Mouse (Mus musculus) regulatory T cell (primary cell): ENCODE results near the gene Cirbp.
"Not testable (repeated sequence)": the region's sequence is repeated elsewhere in the genome, so short reads cannot be mapped to it uniquely, and the experiment has no call there.

Experiments used
- in situ Hi-C: fragments of 300-600 bp; cut with MboI, MseI; formaldehyde crosslinking; loops from one replicate; pipeline ENCODE4 v1.15.1; 2025; ENCODE audit warnings: high pct_unique_total_duplicates

Cirbp gene

DNA sequence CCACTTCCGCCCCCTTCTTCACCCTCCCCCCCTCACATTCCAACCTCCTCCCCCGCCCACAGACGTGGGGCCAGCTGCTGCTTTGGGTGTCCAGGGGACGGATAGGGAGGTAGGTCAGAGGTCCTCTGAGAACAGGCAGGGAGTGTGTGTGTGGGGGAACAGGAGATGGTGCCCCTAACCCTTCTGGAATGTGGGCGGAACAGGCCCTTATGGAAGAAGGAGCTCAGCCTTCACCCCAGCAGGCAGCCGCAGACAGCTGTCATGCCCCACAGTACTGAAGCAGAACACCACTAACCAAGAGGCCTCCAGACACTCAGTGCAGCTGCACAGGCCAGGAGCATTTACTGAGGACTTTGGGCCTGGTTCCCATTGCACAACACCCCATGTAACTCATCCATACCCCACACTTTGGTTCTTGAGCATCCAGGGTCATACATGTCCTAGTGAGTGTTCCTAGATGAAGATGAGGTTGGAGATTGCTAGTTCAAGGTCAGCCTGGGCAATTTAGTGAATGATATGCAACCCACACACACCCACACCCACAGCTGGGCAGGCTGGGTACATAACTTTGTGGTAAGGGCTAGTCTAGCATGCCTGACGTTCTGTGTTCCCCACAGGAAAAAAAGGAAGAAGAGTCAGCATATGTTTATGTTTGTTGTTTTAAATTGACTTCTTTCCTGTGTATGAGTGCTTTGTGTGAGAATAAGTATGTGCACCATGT is 4.1 kb upstream of the Cirbp start:
- in situ Hi-C loops, result no loop called here

DNA sequence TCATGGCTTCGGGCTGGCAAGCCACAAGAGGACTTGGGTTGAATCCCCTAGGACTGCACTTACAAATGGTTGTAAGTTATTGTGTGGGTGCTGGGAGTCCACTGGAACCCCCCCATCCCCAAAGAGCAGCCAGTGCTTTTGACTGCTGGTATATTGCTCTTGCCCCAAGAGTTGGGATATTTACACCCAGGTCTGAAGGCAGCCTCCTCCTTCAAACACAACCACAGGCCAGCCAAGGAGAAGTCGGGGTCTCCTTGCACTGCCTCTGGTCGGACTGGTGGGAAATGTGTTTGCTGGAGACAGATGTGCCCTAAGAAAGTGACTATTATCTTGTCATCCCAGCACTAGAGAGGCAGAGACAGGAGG is 3.6 kb upstream of the Cirbp start:
- in situ Hi-C loops, result no loop called here

DNA sequence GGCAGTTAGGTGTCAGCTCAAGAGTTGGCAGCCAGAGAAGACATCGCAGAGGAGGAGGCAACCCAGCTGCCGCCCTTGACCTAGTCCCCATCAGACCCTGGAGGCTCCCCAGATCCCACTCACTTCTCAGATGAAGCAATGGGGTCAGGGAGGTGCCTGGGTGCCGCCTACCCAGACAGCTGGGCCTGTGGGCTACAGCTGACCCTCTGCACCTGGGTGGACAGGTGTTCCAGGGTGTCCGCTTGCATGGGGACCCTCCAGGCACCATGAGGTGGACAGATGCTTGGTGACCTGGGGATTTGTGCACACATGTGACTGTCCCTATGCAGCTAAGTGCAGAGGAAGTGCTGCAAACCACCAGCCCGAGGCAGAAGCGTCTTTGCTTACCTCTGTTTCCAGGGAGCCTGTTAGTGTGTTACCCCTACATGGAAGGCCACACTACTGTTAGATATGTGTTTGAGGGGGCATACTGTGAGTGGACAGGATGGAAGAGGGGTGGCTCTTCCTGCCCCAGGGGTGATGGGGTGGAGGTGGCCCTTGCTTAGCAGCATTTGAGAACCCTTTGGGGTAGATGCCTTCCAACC is 3.0 kb upstream of the Cirbp start:
- in situ Hi-C loops, result no loop called here

DNA sequence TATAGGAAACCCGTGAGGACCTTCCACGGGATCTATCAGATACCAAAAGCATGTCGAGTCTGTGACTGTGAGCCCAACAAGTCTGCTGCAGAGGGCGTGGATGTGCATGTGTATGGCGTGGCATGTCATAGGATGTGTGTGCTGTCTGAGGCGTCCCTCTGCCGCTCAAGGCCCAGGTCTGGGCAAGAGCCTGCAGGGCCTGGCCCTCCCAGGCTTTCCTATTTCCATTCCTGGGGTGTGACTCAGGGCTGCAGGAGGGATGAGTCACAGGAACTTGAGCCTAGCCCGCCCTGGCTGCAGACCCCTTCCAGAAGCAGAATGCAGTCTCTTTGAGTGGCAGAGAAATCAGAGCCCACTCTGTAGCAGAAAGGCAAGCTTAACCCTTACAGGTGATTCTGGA is 2.1 kb upstream of the Cirbp start:
- in situ Hi-C loops, result no loop called here

DNA sequence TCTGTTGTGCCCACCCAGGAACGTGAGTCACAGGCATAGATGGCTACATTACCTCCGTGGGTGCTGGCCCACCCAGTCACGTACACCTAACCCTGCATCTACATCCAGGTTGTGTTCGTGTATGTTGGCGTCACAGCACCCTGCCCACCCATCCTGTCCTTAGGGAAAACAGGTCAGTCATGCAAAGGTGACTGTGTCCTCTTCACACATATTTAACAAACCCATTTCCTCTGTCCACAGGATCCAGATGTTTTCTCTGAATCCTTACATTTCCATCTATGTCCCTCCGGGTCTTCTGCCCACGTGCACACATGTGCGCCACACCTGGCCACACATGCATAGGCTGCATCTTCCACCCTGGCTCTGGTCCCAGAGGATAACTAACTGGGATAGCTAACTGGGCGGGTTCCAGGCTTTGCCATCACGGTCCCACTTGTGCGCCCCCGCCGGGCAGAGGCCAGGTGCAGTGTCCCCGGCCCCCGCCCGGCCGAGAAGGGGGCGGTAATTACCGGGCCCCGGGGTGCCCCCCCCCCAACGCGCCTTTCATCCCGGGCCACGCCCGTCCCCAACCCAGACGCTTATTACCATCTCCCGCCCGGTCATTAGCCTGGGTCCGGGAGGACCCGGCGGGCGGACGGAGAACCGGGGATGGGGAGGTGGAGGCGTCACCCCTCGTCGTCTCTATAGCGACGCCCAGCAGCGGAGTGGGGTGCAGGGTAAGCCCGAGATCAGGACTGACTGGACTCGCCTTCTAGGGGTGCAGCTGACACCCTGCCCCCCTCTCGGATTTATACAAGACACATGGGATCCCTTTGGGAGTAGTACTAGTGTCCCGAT is 1.4 kb upstream of the Cirbp start:
- in situ Hi-C loops, result no loop called here

DNA sequence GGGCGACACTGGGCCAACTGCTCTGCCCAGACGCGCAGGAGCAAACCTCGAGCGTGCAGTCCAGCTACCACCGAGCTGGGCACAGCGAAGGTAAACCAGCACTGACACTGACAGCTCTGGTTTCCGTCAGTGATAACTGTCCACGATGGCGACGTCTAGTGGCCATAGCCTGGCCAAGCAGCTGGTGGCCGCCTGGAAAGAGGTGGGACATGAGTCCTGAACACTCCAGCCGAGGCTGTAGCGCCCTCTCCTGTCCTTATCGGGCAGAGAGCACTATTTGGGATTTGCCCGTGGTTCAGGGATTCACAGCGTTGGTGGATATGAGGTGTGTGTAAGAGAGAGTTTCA is 814 bp upstream of the Cirbp start:
- in situ Hi-C loops, result no loop called here

DNA sequence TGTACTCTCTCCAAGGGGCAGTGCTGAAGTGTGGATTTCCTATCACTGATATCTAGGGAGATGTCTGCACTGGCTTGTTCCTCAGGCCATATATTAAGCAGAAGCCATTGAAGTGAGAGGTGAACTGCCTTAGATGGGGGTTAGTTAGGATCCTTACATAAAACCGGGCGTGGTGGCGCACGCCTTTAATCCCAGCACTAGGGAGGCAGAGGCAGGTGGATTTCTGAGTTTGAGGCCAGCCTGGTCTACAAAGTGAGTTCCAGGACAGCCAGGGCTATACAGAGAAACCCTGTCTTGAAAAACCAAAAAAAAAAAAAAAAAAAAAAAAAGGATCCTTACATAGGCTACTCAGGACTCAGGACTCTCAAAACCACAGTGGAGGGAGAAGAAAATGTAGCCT is 351 bp downstream of the Cirbp start:
- in situ Hi-C loops, result not testable (repeated sequence)

DNA sequence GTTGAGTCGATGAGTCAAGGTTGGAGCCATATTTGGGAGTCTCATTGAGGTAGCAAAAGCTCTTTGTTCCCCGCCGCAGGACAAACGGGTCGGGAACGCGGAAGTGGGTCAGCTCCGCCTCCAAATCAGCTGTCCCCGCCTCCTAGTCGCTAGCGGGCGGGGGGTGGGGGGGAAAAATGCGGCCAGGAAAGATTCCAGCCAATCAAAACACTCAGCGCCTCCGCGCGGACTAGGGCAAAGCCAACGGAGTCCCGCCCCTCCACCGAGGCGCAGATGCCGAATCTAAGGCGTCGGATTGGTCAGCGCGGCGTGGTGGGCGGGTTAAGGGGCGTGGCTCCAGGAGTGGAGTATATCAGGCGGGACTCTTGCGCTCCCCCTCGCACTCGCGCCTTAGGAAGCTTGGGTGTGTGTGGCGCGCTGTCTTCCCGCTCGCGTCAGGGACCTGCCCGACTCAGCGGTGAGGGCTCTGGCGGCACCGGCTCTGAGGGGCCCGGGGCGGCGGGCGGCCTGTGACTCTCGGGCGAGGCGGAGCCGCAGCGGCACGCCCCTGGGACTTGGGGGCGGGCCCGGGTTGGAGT is 1.8 kb downstream of the Cirbp start:
- in situ Hi-C loops, result no loop called here

DNA sequence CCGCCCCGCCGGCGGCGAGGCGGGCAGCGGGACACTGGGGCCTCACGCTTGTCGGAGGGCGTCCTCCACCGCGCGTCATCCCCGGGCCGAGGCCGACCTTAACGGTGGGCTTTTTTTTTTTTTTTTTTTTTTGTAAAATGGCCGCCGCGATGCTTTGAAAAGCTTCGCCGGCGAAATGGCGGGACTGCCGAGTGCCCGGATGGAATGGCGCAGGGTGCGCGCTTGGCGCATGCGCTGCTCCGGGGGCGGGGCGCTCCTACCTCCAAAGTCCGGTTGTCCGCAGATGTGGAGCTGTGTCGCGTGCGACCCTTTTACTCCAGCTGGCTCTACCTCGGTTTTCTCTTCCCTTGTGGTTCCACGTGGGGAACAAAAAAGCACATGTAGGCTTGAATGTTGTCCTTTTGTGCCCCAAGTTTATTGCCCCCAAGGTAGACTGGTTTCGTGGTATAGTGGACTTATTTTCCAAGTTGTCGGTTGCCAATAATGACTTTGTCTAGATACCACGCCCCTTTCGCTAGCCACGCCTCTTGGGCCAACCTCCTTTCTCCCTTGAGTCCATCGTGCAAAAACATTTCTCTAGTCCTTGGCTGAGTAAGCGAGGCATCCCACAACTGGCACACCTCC is 2.4 kb downstream of the Cirbp start:
- in situ Hi-C loops, result no loop called here

DNA sequence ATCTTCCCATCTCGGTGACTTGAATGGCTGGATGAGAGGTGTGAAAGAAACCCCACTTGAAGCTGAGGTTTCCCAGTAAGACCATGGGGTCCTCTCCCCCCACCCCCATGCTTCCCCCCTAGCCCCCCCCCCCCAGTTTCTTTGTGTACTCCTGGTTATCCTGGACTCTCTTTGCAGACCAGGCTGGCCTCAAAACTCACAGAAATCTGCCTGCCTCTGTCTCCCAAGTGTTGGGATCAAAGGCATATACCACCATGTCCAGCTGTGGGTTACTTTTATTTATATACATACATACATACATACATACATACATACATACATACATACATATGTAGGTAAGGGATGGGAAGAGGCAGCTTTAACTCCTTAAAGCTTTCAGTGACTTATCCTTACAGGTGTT is 3.3 kb downstream of the Cirbp start:
- in situ Hi-C loops, result no loop called here

DNA sequence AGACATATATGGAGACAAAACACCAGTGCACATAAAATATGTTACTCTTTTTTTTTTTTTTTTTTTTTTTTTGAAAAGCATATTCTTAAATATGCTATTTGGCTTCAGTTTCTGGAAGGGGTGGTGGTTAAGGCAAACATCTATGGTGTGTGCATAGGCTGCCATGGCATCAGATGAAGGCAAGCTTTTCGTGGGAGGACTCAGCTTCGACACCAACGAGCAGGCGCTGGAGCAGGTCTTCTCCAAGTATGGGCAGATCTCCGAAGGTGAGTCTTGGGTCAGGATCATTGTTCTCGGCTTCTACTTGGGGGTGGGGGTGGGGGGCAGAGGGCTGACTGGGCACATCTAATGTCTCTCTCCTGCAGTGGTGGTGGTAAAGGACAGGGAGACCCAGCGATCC is 3.9 kb downstream of the Cirbp start:
- in situ Hi-C loops, result no loop called here

DNA sequence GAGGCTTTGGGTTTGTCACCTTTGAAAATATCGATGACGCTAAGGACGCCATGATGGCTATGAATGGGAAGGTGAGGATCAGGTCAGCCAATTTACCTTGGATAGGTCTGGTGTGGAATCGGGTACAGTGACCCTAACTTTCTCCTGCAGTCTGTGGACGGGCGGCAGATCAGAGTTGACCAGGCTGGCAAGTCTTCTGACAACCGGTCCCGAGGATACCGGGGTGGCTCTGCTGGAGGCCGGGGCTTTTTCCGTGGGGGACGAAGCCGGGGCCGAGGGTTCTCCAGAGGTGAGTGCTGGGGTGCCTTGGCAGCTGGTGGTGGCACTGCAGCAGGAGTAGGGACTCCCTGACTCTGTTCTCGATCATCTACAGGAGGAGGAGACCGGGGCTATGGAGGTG is 4.3 kb downstream of the Cirbp start:
- in situ Hi-C loops, result no loop called here

DNA sequence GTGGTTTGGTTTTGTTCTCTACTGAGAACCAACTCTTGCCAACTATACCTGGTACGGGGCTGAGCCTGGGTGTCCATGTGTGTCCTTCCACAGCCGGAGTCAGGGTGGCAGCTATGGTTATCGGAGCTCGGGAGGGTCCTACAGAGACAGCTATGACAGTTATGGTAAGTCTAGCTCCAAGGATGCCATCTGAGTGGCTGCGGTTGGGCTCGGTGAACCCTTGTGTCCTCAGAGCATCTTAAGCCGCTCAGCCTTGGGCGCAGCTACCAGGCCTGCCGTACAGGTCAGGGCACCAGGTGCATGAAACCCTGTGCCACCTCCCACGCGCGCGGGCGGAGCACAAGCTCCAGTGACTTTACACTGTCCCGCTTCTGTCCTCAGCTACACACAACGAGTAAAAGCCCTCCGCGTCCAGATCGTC is 4.8 kb downstream of the Cirbp start:
- in situ Hi-C loops, result no loop called here

DNA sequence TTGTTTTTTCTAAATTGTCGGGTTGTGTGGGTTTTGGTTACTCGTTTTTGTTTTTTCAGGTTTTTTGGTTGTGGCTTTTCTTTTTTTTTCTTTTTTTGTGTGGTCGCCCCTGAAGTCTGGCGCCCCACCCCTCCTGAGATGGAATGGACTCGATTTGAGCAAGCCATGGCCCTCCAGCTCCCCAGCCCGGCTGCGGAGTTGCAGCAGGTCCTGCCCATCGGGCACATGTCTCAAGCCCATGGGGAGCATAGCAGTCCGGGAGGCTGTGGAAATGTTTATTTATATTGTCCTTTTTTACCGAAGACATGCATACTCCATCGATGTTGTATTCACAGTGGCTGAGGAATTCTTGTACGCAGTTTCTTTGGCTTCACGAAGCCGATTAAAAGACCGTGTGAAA is 5.5 kb downstream of the Cirbp start:
- in situ Hi-C loops, result no loop called here

DNA sequence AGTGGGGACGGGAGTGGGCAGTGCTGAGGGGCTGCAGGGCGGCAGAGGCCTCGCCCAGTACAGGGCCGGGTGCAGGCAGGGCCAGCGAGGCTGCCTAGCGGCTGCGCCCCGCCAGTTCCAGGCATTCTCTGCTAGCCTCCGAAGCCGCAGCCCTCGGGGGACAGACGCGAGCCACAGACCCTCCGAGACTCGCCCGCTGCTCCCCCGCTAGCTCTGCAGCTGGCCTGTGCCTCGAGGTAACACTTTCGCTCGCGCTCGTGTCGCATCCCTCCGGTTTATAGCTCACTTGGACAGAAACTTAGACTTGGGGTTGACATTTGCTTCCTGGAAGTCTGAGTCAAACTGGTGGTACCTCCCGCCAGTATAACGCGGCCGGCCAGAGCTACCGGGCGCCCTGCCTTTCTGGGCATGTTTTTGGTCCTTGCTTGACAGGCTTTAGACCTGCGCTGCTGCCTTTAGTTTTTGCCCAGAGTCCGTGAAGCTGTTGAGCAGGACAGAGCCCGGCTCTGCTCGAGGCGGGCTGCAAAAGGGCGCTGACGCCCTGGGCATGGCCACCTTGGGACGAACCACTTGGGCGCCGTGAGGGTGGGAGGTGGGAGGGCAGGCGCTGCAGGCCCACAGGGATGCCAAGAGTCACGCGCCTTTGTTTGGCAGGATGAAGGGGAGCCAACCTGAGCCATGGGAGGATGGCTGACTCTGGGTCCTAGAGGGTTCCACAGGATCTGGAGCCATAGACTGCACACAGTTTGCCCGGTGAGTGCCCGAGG is 6.2 kb downstream of the Cirbp start:
- in situ Hi-C loops, result no loop called here

DNA sequence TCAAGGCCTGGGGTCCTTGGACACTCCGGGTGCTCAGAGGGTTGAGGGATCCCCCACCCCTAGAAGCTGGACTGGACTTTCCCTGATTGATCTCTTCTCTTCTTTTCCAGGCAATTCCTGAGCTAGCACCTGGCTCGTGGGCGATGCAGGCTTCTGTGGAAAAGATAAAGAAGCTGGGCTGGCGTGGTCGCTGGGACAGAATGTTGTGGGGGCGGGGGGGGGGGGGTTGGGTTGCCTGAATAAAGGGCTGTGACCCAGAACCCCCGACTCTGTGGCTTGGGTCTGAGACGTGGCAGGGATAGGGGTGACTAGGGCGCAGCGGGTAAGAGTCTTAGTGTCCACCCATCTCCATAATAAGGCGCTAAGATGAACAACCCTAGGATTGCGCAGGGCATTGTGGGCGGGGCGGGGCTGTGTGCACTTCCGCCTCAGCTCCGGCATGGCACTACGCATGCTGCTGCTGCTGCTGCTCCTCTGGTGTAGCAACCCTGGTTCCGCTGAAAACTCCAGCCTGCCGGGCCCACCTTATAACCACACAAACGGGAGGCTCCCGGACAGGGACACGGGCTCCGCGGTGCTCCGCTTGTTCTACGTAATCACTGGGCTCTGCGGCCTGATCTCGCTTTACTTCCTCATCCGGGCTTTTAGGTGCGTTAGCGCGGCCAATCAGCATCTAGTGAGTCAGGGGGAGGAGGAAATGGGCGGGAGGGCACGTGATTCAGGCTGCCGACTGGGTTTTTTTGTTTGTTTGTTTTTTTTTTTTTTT is 6.9 kb downstream of the Cirbp start, which contains the start of gene 1600002K03Rik:
TSS of gene 1600002K03Rik (plus strand) at position 418 of the 766 bp plus-strand sequence.
- in situ Hi-C loops, result no loop called here

DNA sequence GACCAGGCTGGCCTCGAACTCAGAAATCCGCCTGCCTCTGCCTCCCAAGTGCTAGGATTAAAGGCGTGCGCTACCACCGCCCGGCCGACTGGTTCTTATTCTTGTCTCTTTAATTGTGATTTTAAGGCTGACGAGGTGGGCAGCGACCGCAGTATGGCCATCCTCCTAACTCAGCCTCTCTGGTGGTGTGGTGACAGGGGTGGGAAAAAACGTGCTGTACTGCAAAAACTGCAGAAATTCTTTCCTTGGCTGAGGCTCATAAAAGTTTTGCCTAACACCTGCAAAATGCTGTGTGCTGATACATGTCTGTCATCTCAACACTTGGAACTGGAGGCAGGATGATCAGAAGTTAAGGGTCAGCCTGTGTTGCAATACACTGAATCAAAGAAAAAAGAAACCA is 7.6 kb downstream of the Cirbp start:
- in situ Hi-C loops, result no loop called here

DNA sequence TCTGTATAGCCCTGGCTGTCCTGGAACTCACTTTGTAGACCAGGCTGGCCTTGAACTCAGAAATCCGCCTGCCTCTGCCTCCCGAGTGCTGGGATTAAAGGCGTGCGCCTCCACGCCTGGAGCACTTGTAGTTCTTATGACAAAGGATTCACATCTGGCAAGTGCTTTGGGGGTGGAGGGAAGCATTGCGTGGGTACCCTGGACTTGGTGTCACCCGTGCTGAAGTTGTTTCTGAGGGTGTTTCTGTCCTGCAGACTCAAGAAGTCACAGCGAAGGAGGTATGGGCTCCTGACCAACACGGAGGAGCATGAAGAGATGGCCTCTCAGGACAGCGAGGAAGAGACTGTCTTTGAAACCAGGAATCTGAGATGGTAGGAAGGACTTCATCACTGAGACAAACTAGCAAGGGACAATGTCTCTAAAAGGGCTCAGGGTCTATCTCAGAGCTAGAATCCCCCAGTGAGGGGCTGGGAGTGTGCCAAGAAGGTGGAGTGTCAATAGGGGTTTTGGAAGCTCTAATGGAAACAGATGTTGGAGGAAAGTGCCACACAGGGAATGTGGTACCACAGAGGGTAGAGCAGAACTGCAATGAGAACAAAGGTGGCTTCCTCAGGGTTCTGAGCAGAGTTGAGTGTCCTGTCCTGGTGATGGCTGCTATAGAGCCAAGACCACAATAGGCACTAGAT is 8.3 kb downstream of the Cirbp start:
- in situ Hi-C loops, result no loop called here

DNA sequence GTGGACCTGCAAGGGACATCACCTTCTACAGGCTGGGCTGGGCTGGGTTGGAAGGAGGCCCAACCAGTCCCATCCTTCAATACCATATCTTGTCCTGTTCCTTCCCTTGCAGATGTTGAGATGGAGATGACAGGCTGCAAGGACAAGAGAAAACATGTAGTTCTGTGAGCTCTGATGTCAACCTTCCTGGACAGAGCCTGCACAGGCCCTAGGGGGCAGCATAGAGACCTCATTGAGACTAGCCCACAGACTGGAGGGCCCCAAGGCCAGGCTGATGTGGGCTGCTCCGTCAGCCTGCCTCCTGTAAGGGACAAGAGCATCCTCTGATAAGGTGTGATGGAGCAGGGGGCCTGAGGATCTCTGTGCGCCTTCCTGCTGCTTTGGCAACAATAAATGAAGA is 8.9 kb downstream of the Cirbp start:
- in situ Hi-C loops, result loop anchor here (5.0 kb wide), 1 partner anchor 73 kb away; the partner anchor contains the start of gene Ndufs7
